Mouse (Mus musculus) cortical plate, adult 2 months (tissue): ENCODE results near the gene Sh2d4b. TPM values are rescaled to one million over a fixed set of nuclear protein-coding genes. Genes with fewer than 3 reads are reported as not detected.

ENCODE experiments used
- H3K27ac ChIP-seq: fragments of 200-500 bp; 2 replicates; pipeline ENCODE4 v1.5.1; 2012; ENCODE audit warnings: low read length, control low read depth, inconsistent platforms; ENCODE audit not compliant: insufficient read depth
- H3K4me1 ChIP-seq: fragments of 200-500 bp; 2 replicates; pipeline ENCODE4 v1.6.1; 2011; ENCODE audit warnings: low read length; ENCODE audit not compliant: control insufficient read depth, insufficient read depth
- H3K4me3 ChIP-seq: fragments of 200-500 bp; 2 replicates; pipeline ENCODE4 v1.5.1; 2011; ENCODE audit warnings: mild to moderate bottlenecking, low read length, control low read depth; ENCODE audit not compliant: insufficient read depth
- CTCF ChIP-seq: fragments of 200-500 bp; IDR thresholded peaks from 2 replicates; pipeline ENCODE4 v1.5.1; 2011; ENCODE audit warnings: mild to moderate bottlenecking, control low read depth, low read length; ENCODE audit not compliant: insufficient read depth; ENCODE audit errors: extremely low read depth
- POLR2A ChIP-seq: fragments of 200-500 bp; IDR thresholded peaks from 2 replicates; pipeline ENCODE4 v1.6.1; 2011; ENCODE audit warnings: mild to moderate bottlenecking, low read length, control low read depth; ENCODE audit not compliant: insufficient read depth; ENCODE audit errors: extremely low read depth
- polyA plus RNA-seq: library from polyadenylated mRNA; depleted of rRNA; stranded (reverse); fragments of >200 nt; gene quantifications from 2 replicates; pipeline ENCODE4 v1.2.3, GENCODE M21; 2012; rRNA removed

Sh2d4b gene
- 1.3 and 1.5 TPM in 2 replicates for polyA plus RNA-seq

- H3K4me1 ChIP-seq, result no peaks in the 10 kb centered on the region
- TF ChIP-seq CTCF, result no peak
- no peak for TF ChIP-seq POLR2A
- H3K4me3 ChIP-seq, result no peak within 1 kb of the TSS
- no peak within 1 kb of the TSS for H3K27ac ChIP-seq
Measured at GRCm38 (mm10) chr14:40893196-40893595, at the start of gene Sh2d4b. Sh2d4b (minus strand) TSS chr14:40893266.

- no peak for TF ChIP-seq POLR2A
- no peak for TF ChIP-seq CTCF
- Histone ChIP-seq H3K4me3 (no peak overlapping the region), H3K27ac (no peak overlapping the region), H3K4me1 (peaks cover 3% of the 10 kb centered on the region)
Measured at GRCm38 (mm10) chr14:40942429-40942828, 49.4 kb upstream of the Sh2d4b start.

- Histone ChIP-seq H3K4me3 (no peak overlapping the region), H3K27ac (no peak overlapping the region), H3K4me1 (peaks cover 13% of the 10 kb centered on the region)
- TF ChIP-seq CTCF (no peak), POLR2A (no peak)
Measured at GRCm38 (mm10) chr14:40938380-40938987, 45.4 kb upstream of the Sh2d4b start.

GRCm38 (mm10) chr14:40937052-40937451 lies 44.0 kb upstream of the Sh2d4b start:
- TF ChIP-seq CTCF (no peak), POLR2A (no peak)
- Histone ChIP-seq H3K27ac (no peak overlapping the region), H3K4me3 (no peak overlapping the region)

GRCm38 (mm10) chr14:40935481-40935880 lies 42.4 kb upstream of the Sh2d4b start:
- H3K27ac ChIP-seq, result no peak overlapping the region
- TF ChIP-seq CTCF (no peak), POLR2A (no peak)

More at GRCm38 (mm10) chr14:40937052-40937451, 44.0 kb upstream of the Sh2d4b start:
- peaks cover 15% of the 10 kb centered on the region for H3K4me1 ChIP-seq

GRCm38 (mm10) chr14:40935054-40935453 lies 42.0 kb upstream of the Sh2d4b start:
- H3K4me1 ChIP-seq, result peaks cover 21% of the 10 kb centered on the region
- H3K27ac ChIP-seq, result no peak overlapping the region
- TF ChIP-seq POLR2A, result no peak
- no peak for TF ChIP-seq CTCF
- H3K4me3 ChIP-seq, result no peak overlapping the region

More at GRCm38 (mm10) chr14:40935481-40935880, 42.4 kb upstream of the Sh2d4b start:
- peaks cover 21% of the 10 kb centered on the region for H3K4me1 ChIP-seq
- no peak overlapping the region for H3K4me3 ChIP-seq

GRCm38 (mm10) chr14:40933328-40933727 lies 40.3 kb upstream of the Sh2d4b start:
- Histone ChIP-seq H3K4me3 (no peak overlapping the region), H3K4me1 (peaks cover 22% of the 10 kb centered on the region), H3K27ac (no peak overlapping the region)
- no peak for TF ChIP-seq POLR2A

GRCm38 (mm10) chr14:40932225-40932624 lies 39.2 kb upstream of the Sh2d4b start:
- TF ChIP-seq CTCF (no peak), POLR2A (no peak)
- Histone ChIP-seq H3K4me3 (no peak overlapping the region), H3K27ac (peak overlapping the region; percentile 61; the same call in 1 of the 2 replicates), H3K4me1 (peaks cover 27% of the 10 kb centered on the region)

GRCm38 (mm10) chr14:40931115-40931829 lies 38.2 kb upstream of the Sh2d4b start:
- H3K4me3 ChIP-seq, result no peak overlapping the region
- no peak overlapping the region; the same call in 1 of the 2 replicates for H3K27ac ChIP-seq
- peaks cover 23% of the 10 kb centered on the region for H3K4me1 ChIP-seq
- TF ChIP-seq CTCF (no peak), POLR2A (no peak)

- Histone ChIP-seq H3K27ac (no peak overlapping the region), H3K4me3 (no peak overlapping the region), H3K4me1 (peaks cover 19% of the 10 kb centered on the region)
- TF ChIP-seq CTCF (no peak), POLR2A (no peak)
Measured at GRCm38 (mm10) chr14:40929943-40930342, 36.9 kb upstream of the Sh2d4b start.
